In the genomic region with DNA sequence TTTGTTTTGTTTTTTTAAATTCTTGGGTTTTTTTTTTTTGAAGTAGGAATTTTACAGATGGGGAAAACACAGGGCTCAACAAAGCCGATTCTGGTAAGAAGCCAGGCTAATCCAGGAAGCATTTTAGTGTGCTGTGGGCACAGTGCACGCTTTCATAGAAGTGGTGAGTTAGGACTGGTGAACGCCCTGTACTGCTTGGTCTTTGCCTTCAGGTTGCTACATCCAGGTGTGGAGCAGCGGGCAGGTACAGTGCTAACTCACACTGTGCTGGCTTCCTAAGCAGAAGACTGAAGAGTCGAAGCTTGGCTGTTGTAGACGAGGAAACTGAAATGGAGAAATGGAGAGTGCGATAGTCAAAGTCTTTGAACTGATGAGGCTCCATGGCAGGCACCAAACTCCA, we compare ENCODE assay signal across 8 mouse cellular contexts. TPM values are rescaled to one million over a fixed set of nuclear protein-coding genes. Genes with fewer than 3 reads are reported as not detected.
A peak's percentile ranks its signal among the peaks of the same experiment; 100 is the strongest.
DNase-seq lines count a peak whose midpoint lies in the region; ATAC-seq and TF ChIP-seq lines count a peak whose summit lies in the region.

No protein-coding gene starts in this region.

- no peak overlapping the region for H3K27ac ChIP-seq in layer of hippocampus, adult 2 months
- H3K27ac ChIP-seq in embryonic facial prominence, embryonic 12.5 days, result no peak overlapping the region
- no peak overlapping the region for H3K27ac ChIP-seq in midbrain, postnatal 0 days (ENCODE audit: low read depth, low read length)

- DNase-seq in layer of hippocampus, adult 2 months (ENCODE audit: low spot score in 2 of 2), result no peak
- no peak for DNase-seq in layer of hippocampus, adult 9-10 months (ENCODE audit: low spot score)
- DNase-seq in induced T-regulatory cell, adult 2 months (ENCODE audit: low read depth), result peak; percentile 10
- no peak for DNase-seq in midbrain, postnatal 0 days (ENCODE audit: low spot score)
- DNase-seq in frontal cortex, postnatal 14 days (ENCODE audit: low spot score in 2 of 2), result no peak
- no peak for DNase-seq in retina, postnatal 1 day
- DNase-seq in adrenal gland, adult 2 months, result no peak

- H3K4me2 ChIP-seq in embryonic facial prominence, embryonic 12.5 days (replicated peaks), result peak overlapping the region; percentile 63
- H3K4me2 ChIP-seq in midbrain, postnatal 0 days (ENCODE audit: low read depth, low read length, poor library complexity, severe bottlenecking), result peak overlapping the region; percentile 73

- H3K36me3 ChIP-seq in embryonic facial prominence, embryonic 12.5 days, result no peaks in the 10 kb centered on the region
- no peaks in the 10 kb centered on the region for H3K36me3 ChIP-seq in midbrain, postnatal 0 days (ENCODE audit: insufficient read depth, low read length)

- peak overlapping the region; percentile 98; the same call in 1 of the 2 replicates for H3K4me3 ChIP-seq in layer of hippocampus, adult 2 months
- H3K4me3 ChIP-seq in embryonic facial prominence, embryonic 12.5 days, result peak overlapping the region; percentile 96
- peak overlapping the region; percentile 77 for H3K4me3 ChIP-seq in midbrain, postnatal 0 days (ENCODE audit: low read depth, low read length)

- no peaks in the 10 kb centered on the region for H3K9me3 ChIP-seq in embryonic facial prominence, embryonic 12.5 days
- no peaks in the 10 kb centered on the region for H3K9me3 ChIP-seq in midbrain, postnatal 0 days (ENCODE audit: low read length)

- 86% methylated on average over 7 of the region's 7 CpGs for WGBS in embryonic facial prominence, embryonic 12.5 days
- WGBS in midbrain, postnatal 0 days, result 84% methylated on average over 7 of the region's 7 CpGs

- H3K27me3 ChIP-seq in embryonic facial prominence, embryonic 12.5 days, result no peaks in the 10 kb centered on the region
- H3K27me3 ChIP-seq in midbrain, postnatal 0 days (ENCODE audit: insufficient read depth, low read length), result no peaks in the 10 kb centered on the region

- no peak for TF ChIP-seq CTCF in layer of hippocampus, adult 2 months (conservative IDR thresholded peaks at IDR 0.05)
- TF ChIP-seq CTCF in midbrain, postnatal 0 days (IDR thresholded peaks at IDR 0.05), result no peak

- H3K4me1 ChIP-seq in embryonic facial prominence, embryonic 12.5 days, result peaks cover 27% of the 10 kb centered on the region
- peaks cover 13% of the 10 kb centered on the region for H3K4me1 ChIP-seq in midbrain, postnatal 0 days (ENCODE audit: insufficient read depth, low read length)

- no peak for ATAC-seq in embryonic facial prominence, embryonic 12.5 days (ENCODE audit: insufficient number of reproducible peaks, insufficient read depth, low FRiP score, low TSS enrichment)
- ATAC-seq in midbrain, postnatal 0 days (ENCODE audit: low FRiP score), result no peak

- 0 out of 2 replicates have a peak overlapping the region, but pooled peaks have one; percentile 90 for H3K9ac ChIP-seq in embryonic facial prominence, embryonic 12.5 days
- H3K9ac ChIP-seq in midbrain, postnatal 0 days (replicated peaks; ENCODE audit: low read length, poor library complexity, severe bottlenecking), result no peak overlapping the region

RNA-seq across cellular contexts. Expression of gene Rprd1b, which starts 1.7 kb away (rescaled TPM):
- total RNA-seq in layer of hippocampus, adult 2 months (2021), result 10 to 100 TPM; 48.9 to 57.2 TPM
- 52.8 and 53.8 TPM in 2 replicates for polyA plus RNA-seq in embryonic facial prominence, embryonic 12.5 days (2016; fragmentation: Nextera tagmentation; extraction: Ambion mirVana)
- total RNA-seq in midbrain, postnatal 0 days (2014; rRNA removed), result 20.8 and 64.5 TPM in 2 replicates
- polyA plus RNA-seq in midbrain, postnatal 0 days (2015; fragmentation: Nextera tagmentation; extraction: Ambion mirVana), result 19.0 and 20.5 TPM in 2 replicates
- 10 to 100 TPM; 30.8 to 35.2 TPM for total RNA-seq in adrenal gland, adult 2 months (2021)
- polyA plus RNA-seq in adrenal gland, adult 2 months (2012; rRNA removed), result 27.1 and 27.2 TPM in 2 replicates

RNA-seq across cellular contexts. Expression of gene Tti1, which starts 1.8 kb away (rescaled TPM):
- total RNA-seq in layer of hippocampus, adult 2 months (2021), result 10 to 100 TPM; 21.1 to 23.6 TPM
- 29.6 and 30.8 TPM in 2 replicates for polyA plus RNA-seq in embryonic facial prominence, embryonic 12.5 days (2016; fragmentation: Nextera tagmentation; extraction: Ambion mirVana)
- 13.5 and 20.0 TPM in 2 replicates for total RNA-seq in midbrain, postnatal 0 days (2014; rRNA removed)
- polyA plus RNA-seq in midbrain, postnatal 0 days (2015; fragmentation: Nextera tagmentation; extraction: Ambion mirVana), result 9.2 and 11.0 TPM in 2 replicates
- 10 to 100 TPM; 15.3 to 20.3 TPM for total RNA-seq in adrenal gland, adult 2 months (2021)
- polyA plus RNA-seq in adrenal gland, adult 2 months (2012; rRNA removed), result 12.7 and 13.5 TPM in 2 replicates
